Mouse (Mus musculus) liver, adult 2 months (tissue): ENCODE data around the gene Scyl2. TPM values are rescaled to one million over a fixed set of nuclear protein-coding genes. Genes with fewer than 3 reads are reported as not detected.

Experiments used
- DNase-seq: peaks from one replicate; pipeline ENCODE4 v3.0.0-alpha.2; 2011; ENCODE audit warnings: low read depth, low spot score; ENCODE audit errors: extremely low read depth
- H3K27ac ChIP-seq: fragments of 200-500 bp; replicated peaks from 2 replicates; pipeline ENCODE4 v1.5.1; 2012; ENCODE audit warnings: low read depth, mild to moderate bottlenecking, control low read depth, inconsistent platforms, low read length; ENCODE audit not compliant: insufficient read depth
- H3K27me3 ChIP-seq: fragments of 200-500 bp; 2 replicates; pipeline ENCODE4 v1.6.1; 2012; ENCODE audit warnings: mild to moderate bottlenecking, moderate library complexity, low read length, inconsistent platforms; ENCODE audit not compliant: control insufficient read depth, insufficient read depth
- H3K36me3 ChIP-seq: fragments of 200-500 bp; 2 replicates; pipeline ENCODE4 v1.6.1; 2012; ENCODE audit warnings: low read length, inconsistent platforms; ENCODE audit not compliant: control insufficient read depth, insufficient read depth
- H3K4me1 ChIP-seq: fragments of 200-500 bp; 2 replicates; pipeline ENCODE4 v1.6.1; 2011; ENCODE audit warnings: low read length; ENCODE audit not compliant: control insufficient read depth, insufficient read depth
- H3K4me3 ChIP-seq: fragments of 200-500 bp; 2 replicates; pipeline ENCODE4 v1.5.1; 2011; ENCODE audit warnings: low read depth, mild to moderate bottlenecking, control low read depth, low read length, moderate library complexity; ENCODE audit not compliant: insufficient read depth
- H3K79me2 ChIP-seq: fragments of 200-500 bp; 2 replicates; pipeline ENCODE4 v1.6.1; 2012; ENCODE audit warnings: inconsistent platforms, mild to moderate bottlenecking, low read length, moderate library complexity; ENCODE audit not compliant: control insufficient read depth, insufficient read depth
- H3K9ac ChIP-seq: fragments of 200-500 bp; 2 replicates; pipeline ENCODE4 v1.6.1; 2012; ENCODE audit warnings: low read depth, mild to moderate bottlenecking, control low read depth, inconsistent platforms, low read length
- CTCF ChIP-seq: fragments of 200-500 bp; IDR thresholded peaks from 2 replicates; pipeline ENCODE4 v1.5.1; 2011; ENCODE audit warnings: low read depth, low read length, control low read depth
- POLR2A ChIP-seq: fragments of 200-500 bp; IDR thresholded peaks from 2 replicates; pipeline ENCODE4 v1.6.1; 2011; ENCODE audit warnings: low read length, control low read depth; ENCODE audit not compliant: insufficient read depth; ENCODE audit errors: extremely low read depth
- WGBS: fragments of 180-500 bp; shearing (Covaris S2); methylation state at CpG from one replicate; pipeline ENCODE4 v1.1.7; 2018; 5-methylcytosine and 5-hydroxymethylcytosine counted together
- polyA plus RNA-seq: library from polyadenylated mRNA; depleted of rRNA; stranded (reverse); fragments of >200 nt; gene quantifications from 2 replicates; pipeline ENCODE4 v1.2.3, GENCODE M21; 2012; rRNA removed
- total RNA-seq: library from RNA; depleted of rRNA; stranded (reverse); fragments of >200 nt; gene quantifications from 2 replicates; pipeline ENCODE4 v1.2.3, GENCODE M21; 2014; rRNA removed

Scyl2 gene
- total RNA-seq = 18.4 and 20.1 TPM in 2 replicates
- polyA plus RNA-seq = 10.8 and 11.3 TPM in 2 replicates

- peaks cover 6% of the 10 kb centered on the region for H3K4me1 ChIP-seq
- DNase-seq = peak; percentile 93
- peak within 1 kb of the TSS; percentile 94 for H3K4me3 ChIP-seq
- WGBS = under 1% methylated on average over 31 of the region's 31 CpGs
- H3K36me3 ChIP-seq = peaks cover 4% of the 10 kb centered on the region; the same call in 1 of the 2 replicates
- H3K79me2 ChIP-seq = peaks cover 32% of the 10 kb centered on the region
- no peaks in the 10 kb centered on the region for H3K27me3 ChIP-seq
- H3K9ac ChIP-seq = peak within 1 kb of the TSS; percentile 95
- TF ChIP-seq CTCF (no peak), POLR2A (peak; percentile 58; the same call in 1 of the 2 replicates)
- peak within 1 kb of the TSS; percentile 95 for H3K27ac ChIP-seq
Measured at GRCm38 (mm10) chr10:89686139-89686808, at the start of gene Scyl2. TSS of gene Scyl2 (minus strand) at chr10:89686285.

GRCm38 (mm10) chr10:89732001-89732794 is 46.1 kb upstream of the Scyl2 start, which contains the start of gene Actr6:
TSS of gene Actr6 (minus strand) at chr10:89732295.
- under 1% methylated on average over 49 of the region's 49 CpGs for WGBS
- H3K4me3 ChIP-seq = peak within 1 kb of the TSS; percentile 69

GRCm38 (mm10) chr10:89731341-89731740 is 45.3 kb upstream of the Scyl2 start:
- H3K36me3 ChIP-seq = peaks cover 9% of the 10 kb centered on the region
- WGBS = 9% methylated on average over 5 of the region's 5 CpGs
- H3K27me3 ChIP-seq = no peaks in the 10 kb centered on the region
- peak; percentile 43 for DNase-seq
- no peaks in the 10 kb centered on the region; the same call in 1 of the 2 replicates for H3K79me2 ChIP-seq
- peak overlapping the region; percentile 69 for H3K4me3 ChIP-seq
- H3K27ac ChIP-seq = peak overlapping the region; percentile 30
- H3K4me1 ChIP-seq = peaks cover 16% of the 10 kb centered on the region
- TF ChIP-seq CTCF (no peak), POLR2A (no peak)
- H3K9ac ChIP-seq = peak overlapping the region; percentile 71

More at GRCm38 (mm10) chr10:89732001-89732794, 46.1 kb upstream of the Scyl2 start, which contains the start of gene Actr6:
- H3K36me3 ChIP-seq = peaks cover 4% of the 10 kb centered on the region
- H3K27ac ChIP-seq = peak within 1 kb of the TSS; percentile 30
- H3K79me2 ChIP-seq = no peaks in the 10 kb centered on the region; the same call in 1 of the 2 replicates
- H3K4me1 ChIP-seq = peaks cover 16% of the 10 kb centered on the region
- TF ChIP-seq CTCF = no peak
- peak; percentile 77 for TF ChIP-seq POLR2A
- DNase-seq = peak; percentile 92
- peak within 1 kb of the TSS; percentile 71 for H3K9ac ChIP-seq
- H3K27me3 ChIP-seq = no peaks in the 10 kb centered on the region

GRCm38 (mm10) chr10:89730386-89730785 is 44.3 kb upstream of the Scyl2 start:
- H3K4me3 ChIP-seq = no peak overlapping the region; the same call in 1 of the 2 replicates
- WGBS = 20% methylated on average over 6 of the region's 6 CpGs
- TF ChIP-seq CTCF (no peak), POLR2A (no peak)
- no peaks in the 10 kb centered on the region; the same call in 1 of the 2 replicates for H3K79me2 ChIP-seq
- peak; percentile 94 for DNase-seq
- peak overlapping the region; percentile 42; the same call in 1 of the 2 replicates for H3K9ac ChIP-seq
- peaks cover 17% of the 10 kb centered on the region for H3K36me3 ChIP-seq
- peaks cover 16% of the 10 kb centered on the region for H3K4me1 ChIP-seq
- H3K27me3 ChIP-seq = no peaks in the 10 kb centered on the region
- H3K27ac ChIP-seq = peak overlapping the region; percentile 97

- peak; percentile 93 for DNase-seq
- Histone ChIP-seq H3K9ac (no peak overlapping the region), H3K4me1 (peaks cover 15% of the 10 kb centered on the region), H3K36me3 (peaks cover 33% of the 10 kb centered on the region), H3K27me3 (no peaks in the 10 kb centered on the region), H3K27ac (peak overlapping the region; percentile 60), H3K79me2 (peaks cover 2% of the 10 kb centered on the region; the same call in 1 of the 2 replicates), H3K4me3 (no peak overlapping the region)
- TF ChIP-seq POLR2A (no peak), CTCF (no peak)
- WGBS = 28% methylated on average over 14 of the region's 14 CpGs
Measured at GRCm38 (mm10) chr10:89722247-89723195, 36.4 kb upstream of the Scyl2 start.
